Mouse (Mus musculus): ENCODE data around the gene Ppie.

GRCm38 (mm10) chr4:123184816-123185215 is 45.1 kb upstream of the Ppie start:
- TF ChIP-seq POLR2A (IDR thresholded peaks at IDR 0.05; ENCODE audit: low read depth, low read length) (no peak), CTCF (IDR thresholded peaks at IDR 0.05; ENCODE audit: extremely low read depth, insufficient read length, insufficient replicate concordance, low read depth, low read length) (no peak)

Data from small intestine, adult 2 months (tissue).